Mouse (Mus musculus) CH12.LX (cell line): ENCODE measurements around the gene Rbm47. TPM values are rescaled to one million over a fixed set of nuclear protein-coding genes. Genes with fewer than 3 reads are reported as not detected.

Experiments
- DNase-seq: peaks from one replicate; pipeline ENCODE4 v3.0.0-alpha.2; 2013; ENCODE audit errors: extremely low read depth
- H3K27ac ChIP-seq: 2 replicates; pipeline ENCODE4 v1.5.1; 2012; ENCODE audit warnings: low read depth, mild to moderate bottlenecking, control low read depth, moderate library complexity; ENCODE audit not compliant: insufficient read depth
- H3K27me3 ChIP-seq: replicated peaks from 2 replicates; pipeline ENCODE3; 2012; ENCODE audit warnings: inconsistent platforms
- H3K36me3 ChIP-seq, 2 experiments: replicated peaks in 1 of 2; 2 replicates each; pipeline versions ENCODE3 to v1.6.1; 2012; ENCODE audit warnings: inconsistent platforms in 1 of 2, low read length in 1 of 2, mild to moderate bottlenecking in 1 of 2, mixed read lengths in 1 of 2, moderate library complexity in 1 of 2; ENCODE audit not compliant: control insufficient read depth in 1 of 2, insufficient read depth in 1 of 2
- H3K4me1 ChIP-seq, 2 experiments: 2 replicates each; pipeline ENCODE4 v1.6.1; 2012; ENCODE audit warnings: inconsistent platforms in 1 of 2, moderate library complexity in 1 of 2; ENCODE audit not compliant: insufficient read depth in 2 of 2, control insufficient read depth in 1 of 2
- H3K4me2 ChIP-seq: 2 replicates; pipeline ENCODE4 v1.6.1; 2012; ENCODE audit warnings: low read depth, mild to moderate bottlenecking, control low read depth; ENCODE audit not compliant: poor library complexity, insufficient read depth, severe bottlenecking
- H3K4me3 ChIP-seq, 3 experiments: fragments of 150-350 bp in 1 of 3; sonication (generic) in 1 of 3; replicated peaks in 1 of 3; 2 replicates each; pipeline versions ENCODE3 to v1.5.1; 2011 to 2012; ENCODE audit warnings: low read depth in 2 of 3, low read length in 2 of 3, mild to moderate bottlenecking in 2 of 3, moderate library complexity in 2 of 3, control low read depth in 1 of 3, improper control_type of control experiment in 1 of 3, inconsistent platforms in 1 of 3, mixed read lengths in 1 of 3; ENCODE audit not compliant: poor library complexity in 1 of 3
- H3K79me2 ChIP-seq: replicated peaks from 2 replicates; pipeline ENCODE4 v1.6.1; 2012; ENCODE audit warnings: mild to moderate bottlenecking, moderate library complexity; ENCODE audit not compliant: control insufficient read depth, poor library complexity, insufficient read depth, severe bottlenecking; ENCODE audit errors: extremely low read depth
- H3K9ac ChIP-seq: 2 replicates; pipeline ENCODE4 v1.6.1; 2012; ENCODE audit warnings: low read depth, mild to moderate bottlenecking, control low read depth, moderate library complexity; ENCODE audit not compliant: insufficient read depth
- H3K9me3 ChIP-seq: replicated peaks from 2 replicates; pipeline ENCODE3; 2012; ENCODE audit warnings: low read length, inconsistent platforms, mixed read lengths
- BHLHE40 ChIP-seq: IDR thresholded peaks from 2 replicates; pipeline ENCODE4 v1.6.1; 2011; ENCODE audit warnings: mild to moderate bottlenecking, low read depth, low read length, improper control_type of control experiment
- CHD1 ChIP-seq: IDR thresholded peaks from 2 replicates; pipeline ENCODE4 v1.6.1; 2012; ENCODE audit warnings: low read depth, low read length, improper control_type of control experiment, inconsistent platforms
- CTCF ChIP-seq, 2 experiments: IDR thresholded peaks in 1 of 2; conservative IDR thresholded peaks in 1 of 2; 2 replicates each; pipeline ENCODE4 v1.5.1; 2011 to 2012; ENCODE audit warnings: low read depth in 2 of 2, low read length in 2 of 2, improper control_type of control experiment in 1 of 2, inconsistent platforms in 1 of 2, mild to moderate bottlenecking in 1 of 2, moderate library complexity in 1 of 2
- ELF1 ChIP-seq: IDR thresholded peaks from 2 replicates; pipeline ENCODE4 v1.6.1; 2014; ENCODE audit warnings: low read depth, mild to moderate bottlenecking, inconsistent platforms, low read length, improper control_type of control experiment
- EP300 ChIP-seq: IDR thresholded peaks from 2 replicates; pipeline ENCODE4 v1.6.1; 2011; ENCODE audit warnings: low read length, improper control_type of control experiment
- HCFC1 ChIP-seq: IDR thresholded peaks from 2 replicates; pipeline ENCODE4 v1.6.1; 2012; ENCODE audit warnings: low read depth, mild to moderate bottlenecking, inconsistent platforms, low read length, improper control_type of control experiment
- JUN ChIP-seq: IDR thresholded peaks from 2 replicates; pipeline ENCODE4 v1.6.1; 2011; ENCODE audit warnings: low read depth, mild to moderate bottlenecking, low read length, improper control_type of control experiment, moderate library complexity; ENCODE audit not compliant: insufficient read depth
- MXI1 ChIP-seq: IDR thresholded peaks from 2 replicates; pipeline ENCODE4 v1.6.1; 2011; ENCODE audit warnings: mild to moderate bottlenecking, low read depth, low read length, improper control_type of control experiment
- MYC ChIP-seq: IDR thresholded peaks from 2 replicates; pipeline ENCODE4 v1.6.1; 2011; ENCODE audit warnings: low read depth, mild to moderate bottlenecking, improper control_type of control experiment, low read length
- NELFE ChIP-seq: IDR thresholded peaks from 2 replicates; pipeline ENCODE4 v1.6.1; 2011; ENCODE audit warnings: low read depth, low read length, improper control_type of control experiment
- NRF1 ChIP-seq: IDR thresholded peaks from 2 replicates; pipeline ENCODE4 v1.6.1; 2014; ENCODE audit warnings: low read depth, mild to moderate bottlenecking, inconsistent platforms, low read length, improper control_type of control experiment, moderate library complexity
- PAX5 ChIP-seq: IDR thresholded peaks from 2 replicates; pipeline ENCODE4 v1.6.1; 2012; ENCODE audit warnings: low read length, inconsistent platforms, mixed read lengths
- POLR2A ChIP-seq: IDR thresholded peaks from 2 replicates; pipeline ENCODE4 v1.6.1; 2011; ENCODE audit warnings: low read depth, mild to moderate bottlenecking, improper control_type of control experiment, low read length
- RAD21 ChIP-seq: IDR thresholded peaks from 2 replicates; pipeline ENCODE4 v1.6.1; 2011; ENCODE audit warnings: low read depth, mild to moderate bottlenecking, low read length, improper control_type of control experiment, moderate library complexity
- SMC3 ChIP-seq: IDR thresholded peaks from 2 replicates; pipeline ENCODE4 v1.6.1; 2011; ENCODE audit warnings: low read depth, low read length, improper control_type of control experiment
- UBTF ChIP-seq: IDR thresholded peaks from 2 replicates; pipeline ENCODE4 v1.6.1; 2012; ENCODE audit warnings: low read depth, mild to moderate bottlenecking, inconsistent platforms, low read length, improper control_type of control experiment, moderate library complexity
- USF2 ChIP-seq: conservative IDR thresholded peaks from 2 replicates; pipeline ENCODE4 v1.6.1; 2011; ENCODE audit warnings: low read depth, low read length, improper control_type of control experiment
- ZC3H11A ChIP-seq: IDR thresholded peaks from 2 replicates; pipeline ENCODE4 v1.6.1; 2012; ENCODE audit warnings: low read depth, mild to moderate bottlenecking, inconsistent platforms, low read length, improper control_type of control experiment
- ZKSCAN1 ChIP-seq: IDR thresholded peaks from 2 replicates; pipeline ENCODE4 v1.6.1; 2012; ENCODE audit warnings: low read depth, inconsistent platforms, low read length, improper control_type of control experiment, borderline replicate concordance
- ZMIZ1 ChIP-seq: IDR thresholded peaks from 2 replicates; pipeline ENCODE4 v1.6.1; 2012; ENCODE audit warnings: low read depth, mild to moderate bottlenecking, inconsistent platforms, low read length, improper control_type of control experiment
- dilution Hi-C: fragments of 300-500 bp; cut with MboI; formaldehyde crosslinking; loops from 2 replicates; pipeline ENCODE4 v1.14.3; 2020; ENCODE audit warnings: low sequenced_read_pairs; ENCODE audit not compliant: extremely low pct_unique_long_range_greater_than_20kb, extremely low pct_ligation_motif_present
- in situ Hi-C: fragments of 300-500 bp; cut with MboI; formaldehyde crosslinking; loops from 3 replicates; pipeline ENCODE4 v1.14.3; 2019; ENCODE audit warnings: low sequenced_read_pairs, low pct_ligation_motif_present, low pct_unique_long_range_greater_than_20kb, mixed read lengths
- polyA plus RNA-seq: library from polyadenylated mRNA; unstranded; fragments of >175 nt; gene quantifications from 2 replicates; pipeline ENCODE4 v1.2.1, GENCODE M21; 2012; ENCODE audit warnings: low read depth; ENCODE audit not compliant: insufficient read length
- total RNA-seq, 2 experiments: library from RNA; depleted of rRNA; stranded (reverse); fragments of 300-350 nt in 1 of 2; fragments of >200 nt in 1 of 2; gene quantifications; 2 replicates each; pipeline ENCODE4 v1.2.3; 2012 to 2014

The Rbm47 gene
- total and polyA plus RNA-seq, 3 experiments = 0.08 to 9.2 (median 1.1) TPM

DNA sequence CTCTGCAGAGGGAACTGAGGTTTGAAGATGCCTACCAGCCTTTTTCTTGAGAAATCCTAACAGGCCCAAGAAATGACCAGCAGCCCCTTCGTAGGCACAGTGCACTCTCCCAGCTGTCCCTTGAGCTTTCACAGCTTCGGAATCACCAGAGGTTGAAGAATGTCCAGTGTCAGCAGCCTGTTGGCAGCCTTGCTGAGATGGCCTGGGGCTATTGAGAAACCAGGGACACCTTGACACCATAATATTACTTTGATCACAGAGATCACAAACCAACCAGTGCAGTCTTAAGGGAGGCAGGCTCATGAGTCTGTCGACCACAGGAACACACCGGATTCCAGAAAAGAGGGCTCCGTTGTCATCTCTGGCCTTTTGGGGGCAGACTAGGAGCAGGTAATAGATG lies 171.7 kb downstream of the Rbm47 start:
- no peaks in the 10 kb centered on the region for H3K9me3 ChIP-seq
- peaks cover 17 to 37% of the 10 kb centered on the region in 2 experiments for H3K4me1 ChIP-seq
- TF ChIP-seq RAD21 (peak; percentile 49), ZC3H11A (no peak), CTCF (conservative IDR thresholded peaks at IDR 0.05 in 1 of 2, IDR thresholded peaks at IDR 0.05 in 1 of 2; ENCODE audit: low read depth in 2 of 2, low read length in 2 of 2) (peak in 1 of 2 experiments; percentile 39; a peak in 2 of 4 replicates), SMC3 (peak; percentile 10; the same call in 1 of the 2 replicates)
- TF ChIP-seq, all 38 proteins: peak for 3
- no peak overlapping the region for H3K27ac ChIP-seq
- in situ Hi-C loops (no loop called here), dilution Hi-C loops (no loop called here)
- no peak for DNase-seq
- no peak overlapping the region for H3K9ac ChIP-seq
- H3K4me2 ChIP-seq = no peak overlapping the region
- H3K27me3 ChIP-seq = no peaks in the 10 kb centered on the region
- H3K4me3 ChIP-seq = no peak overlapping the region
- H3K36me3 ChIP-seq = no peaks in the 10 kb centered on the region
- no peaks in the 10 kb centered on the region for H3K79me2 ChIP-seq

DNA sequence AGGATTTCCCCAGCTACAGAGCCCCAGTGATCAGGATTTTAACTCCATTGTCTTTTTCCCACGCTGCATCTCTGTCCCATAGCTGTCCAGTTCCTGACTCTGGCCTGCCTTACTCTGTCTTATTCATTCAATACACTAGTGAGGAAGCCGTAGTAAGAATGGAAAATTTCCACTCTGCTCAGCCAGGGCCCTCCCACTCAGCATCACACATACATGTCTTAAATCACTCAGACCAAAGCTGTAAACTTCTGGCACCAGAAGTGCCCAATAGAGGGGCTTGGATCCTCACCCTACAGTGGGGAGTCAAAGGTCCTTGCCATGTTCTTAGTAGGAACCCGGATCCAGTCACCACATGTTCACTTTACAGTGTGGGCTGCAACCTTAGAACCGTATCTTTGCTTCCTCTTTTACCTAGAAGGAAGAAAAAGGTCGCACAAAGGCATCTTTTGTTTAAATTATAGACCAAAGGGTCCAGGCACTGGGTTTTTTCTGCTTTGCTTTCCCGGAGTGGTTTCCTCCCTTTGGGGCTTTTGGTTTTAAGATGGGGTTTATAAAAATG lies 172.3 kb downstream of the Rbm47 start:
- Histone ChIP-seq H3K27ac (no peak overlapping the region), H3K36me3 (no peaks in the 10 kb centered on the region), H3K4me1 (peaks cover 15 to 35% of the 10 kb centered on the region in 2 experiments), H3K9ac (no peak overlapping the region), H3K9me3 (no peaks in the 10 kb centered on the region), H3K79me2 (no peaks in the 10 kb centered on the region), H3K4me3 (no peak overlapping the region), H3K4me2 (0 out of 2 replicates have a peak overlapping the region, but pooled peaks have one; percentile 9), H3K27me3 (no peaks in the 10 kb centered on the region)
- TF ChIP-seq MXI1 (no peak), MYC (0 out of 2 replicates have a peak, but pooled peaks have one; percentile 38), EP300 (0 out of 2 replicates have a peak, but pooled peaks have one; percentile 19), CTCF (conservative IDR thresholded peaks at IDR 0.05 in 1 of 2, IDR thresholded peaks at IDR 0.05 in 1 of 2; ENCODE audit: low read depth in 2 of 2, low read length in 2 of 2) (no peak), USF2 (no peak), JUN (no peak), BHLHE40 (no peak), HCFC1 (no peak)
- peak; percentile 29 for DNase-seq
- in situ Hi-C loops = no loop called here
- dilution Hi-C loops = no loop called here

DNA sequence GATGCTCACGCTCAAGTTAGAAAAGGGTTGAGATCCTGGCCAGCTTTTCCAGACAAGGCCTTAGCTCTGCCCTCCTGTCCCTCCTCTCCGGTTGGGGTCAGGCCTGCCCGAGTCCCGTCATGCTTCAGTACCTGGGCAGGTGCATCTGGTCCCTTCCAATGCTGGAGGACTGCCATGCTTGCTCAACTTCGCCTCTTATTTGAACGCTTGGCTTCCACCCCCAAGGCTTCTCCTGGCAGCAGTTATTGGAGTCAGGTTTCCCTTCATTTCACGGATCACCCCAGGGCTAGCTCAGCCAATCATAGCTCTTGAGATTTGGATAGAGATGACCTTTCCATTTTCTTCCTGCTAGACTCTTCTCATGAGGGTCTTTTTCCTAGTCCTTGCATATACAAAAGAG lies 172.8 kb downstream of the Rbm47 start:
- H3K36me3 ChIP-seq = no peaks in the 10 kb centered on the region
- no peaks in the 10 kb centered on the region for H3K9me3 ChIP-seq
- no peak overlapping the region for H3K4me3 ChIP-seq
- in situ Hi-C loops = no loop called here
- H3K79me2 ChIP-seq = no peaks in the 10 kb centered on the region
- H3K9ac ChIP-seq = no peak overlapping the region
- TF ChIP-seq ELF1 (no peak), RAD21 (no peak), BHLHE40 (no peak), ZKSCAN1 (no peak), POLR2A (no peak), PAX5 (no peak), CHD1 (no peak), MYC (no peak), NELFE (no peak), UBTF (no peak), SMC3 (no peak), CTCF (conservative IDR thresholded peaks at IDR 0.05 in 1 of 2, IDR thresholded peaks at IDR 0.05 in 1 of 2; ENCODE audit: low read depth in 2 of 2, low read length in 2 of 2) (no peak), NRF1 (no peak), JUN (no peak), ZMIZ1 (no peak)
- H3K27me3 ChIP-seq = no peaks in the 10 kb centered on the region
- DNase-seq = no peak
- no peak overlapping the region for H3K27ac ChIP-seq
- dilution Hi-C loops = no loop called here
- H3K4me2 ChIP-seq = no peak overlapping the region
- H3K4me1 ChIP-seq = peaks cover 11 to 29% of the 10 kb centered on the region in 2 experiments
